9 mouse cellular contexts compared by ENCODE assay signal in the genomic region with DNA sequence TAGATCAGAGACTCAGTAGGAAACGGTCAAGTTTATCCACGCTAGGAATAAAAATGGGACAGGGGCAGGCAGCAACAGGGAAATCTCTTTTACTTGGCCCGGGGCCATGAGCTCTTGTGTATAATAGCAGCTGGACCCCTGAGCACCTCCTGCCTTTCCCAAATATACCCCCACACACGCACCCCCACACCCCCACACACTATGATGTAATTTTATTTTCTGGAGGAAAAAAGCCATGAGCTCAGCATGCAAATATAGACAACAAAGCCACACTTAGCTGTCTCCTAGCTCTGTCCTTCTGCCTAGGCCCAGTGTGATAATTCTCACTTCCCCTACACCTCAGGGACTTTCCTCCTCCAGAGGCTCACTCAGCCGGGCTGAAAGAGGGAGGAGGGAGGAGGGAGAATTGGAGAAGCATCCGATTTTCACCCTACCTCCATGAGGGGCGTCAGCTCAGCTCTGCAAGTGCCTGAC. TPM values are rescaled to one million over a fixed set of nuclear protein-coding genes. Genes with fewer than 3 reads are reported as not detected.
DNase-seq lines count a peak whose midpoint lies in the region; ATAC-seq and TF ChIP-seq lines count a peak whose summit lies in the region.
"Had no signal": no experiment of that assay in that cellular context is flagged by ENCODE, and none has a peak within 500 bp of the region (broad histone marks: within the 10 kb centered on the region; RNA-seq: fewer than 3 reads in every experiment).

No protein-coding gene starts in this region.

- peak; percentile 9; the same call in 1 of the 2 replicates for ATAC-seq in lung, embryonic 14.5 days (ENCODE audit: insufficient read depth)
- ATAC-seq in heart, embryonic 11.5 days (replicated peaks; ENCODE audit: insufficient number of reproducible peaks, low FRiP score, low TSS enrichment) = no peak
- no peak for ATAC-seq in limb, embryonic 12.5 days (ENCODE audit: insufficient number of reproducible peaks, insufficient read depth, low FRiP score, low TSS enrichment, low read depth)

- peak overlapping the region; percentile 63 for H3K4me2 ChIP-seq in lung, embryonic 14.5 days
- peak overlapping the region; percentile 78 for H3K4me2 ChIP-seq in heart, embryonic 11.5 days
- peak overlapping the region; percentile 76 for H3K4me2 ChIP-seq in limb, embryonic 12.5 days

- TF ChIP-seq CTCF in lung, embryonic 14.5 days (IDR thresholded peaks at IDR 0.05; ENCODE audit: low read depth) = no peak
- TF ChIP-seq CTCF in olfactory bulb, adult 2 months (IDR thresholded peaks at IDR 0.05; ENCODE audit: insufficient read depth, low read depth, low read length) = no peak

- H3K36me3 ChIP-seq in lung, embryonic 14.5 days (ENCODE audit: insufficient read depth) = peaks cover 4% of the 10 kb centered on the region; the same call in 1 of the 2 replicates
- no peaks in the 10 kb centered on the region for H3K36me3 ChIP-seq in heart, embryonic 11.5 days (ENCODE audit: control insufficient read depth, insufficient read depth, low read length)
- peaks cover 7% of the 10 kb centered on the region; the same call in 1 of the 2 replicates for H3K36me3 ChIP-seq in limb, embryonic 12.5 days

- peak; percentile 71 for DNase-seq in lung, embryonic 14.5 days
- DNase-seq in lung, postnatal 36 days = no peak
- DNase-seq in cerebellum, adult 9-11 months = peak; percentile 80
- no peak for DNase-seq in adrenal gland, postnatal 10 days
- no peak for DNase-seq in gastrocnemius, postnatal 10 days

- no peak for TF ChIP-seq POLR2A in olfactory bulb, adult 2 months (IDR thresholded peaks at IDR 0.05; ENCODE audit: insufficient read depth, low read depth, low read length)

- H3K9ac ChIP-seq in lung, embryonic 14.5 days = peak overlapping the region; percentile 87
- peak overlapping the region; percentile 91; the same call in 1 of the 2 replicates for H3K9ac ChIP-seq in heart, embryonic 11.5 days (ENCODE audit: low read depth, low read length)
- H3K9ac ChIP-seq in limb, embryonic 12.5 days (replicated peaks) = no peak overlapping the region; the same call in 1 of the 2 replicates

- H3K4me3 ChIP-seq in lung, embryonic 14.5 days (ENCODE audit: low read depth, low read length) = peak overlapping the region; percentile 78
- peak overlapping the region; percentile 82; the same call in 1 of the 2 replicates for H3K4me3 ChIP-seq in heart, embryonic 11.5 days (ENCODE audit: low read depth, low read length)
- peak overlapping the region; percentile 64; the same call in 1 of the 2 replicates for H3K4me3 ChIP-seq in limb, embryonic 12.5 days (replicated peaks)
- H3K4me3 ChIP-seq in olfactory bulb, adult 2 months (ENCODE audit: insufficient read depth, low read depth, low read length) = peak overlapping the region; percentile 37; the same call in 1 of the 2 replicates

- H3K4me1 ChIP-seq in lung, embryonic 14.5 days (ENCODE audit: insufficient read depth) = peaks cover 44% of the 10 kb centered on the region
- peaks cover 45% of the 10 kb centered on the region for H3K4me1 ChIP-seq in heart, embryonic 11.5 days (ENCODE audit: control insufficient read depth, insufficient read depth, low read length)
- H3K4me1 ChIP-seq in limb, embryonic 12.5 days (replicated peaks) = peaks cover 49% of the 10 kb centered on the region
- peaks cover 36% of the 10 kb centered on the region for H3K4me1 ChIP-seq in olfactory bulb, adult 2 months (ENCODE audit: control insufficient read depth, insufficient read depth, low read length)

- peak overlapping the region; percentile 92 for H3K27ac ChIP-seq in lung, embryonic 14.5 days (ENCODE audit: low read depth)
- H3K27ac ChIP-seq in heart, embryonic 11.5 days (ENCODE audit: low read depth, low read length) = peak overlapping the region; percentile 87
- peak overlapping the region; percentile 83 for H3K27ac ChIP-seq in limb, embryonic 12.5 days
- peak overlapping the region; percentile 90 for H3K27ac ChIP-seq in olfactory bulb, adult 2 months (ENCODE audit: insufficient read depth, low read depth, low read length)

- no peaks in the 10 kb centered on the region for H3K27me3 ChIP-seq in lung, embryonic 14.5 days (ENCODE audit: insufficient read depth, low read length)
- no peaks in the 10 kb centered on the region for H3K27me3 ChIP-seq in heart, embryonic 11.5 days (ENCODE audit: control insufficient read depth, insufficient read depth, low read length)
- H3K27me3 ChIP-seq in limb, embryonic 12.5 days = no peaks in the 10 kb centered on the region

- 10% methylated on average over 7 of the region's 7 CpGs for WGBS in lung, embryonic 14.5 days
- 22% methylated on average over 7 of the region's 7 CpGs for WGBS in heart, embryonic 11.5 days (ENCODE audit: insufficient replicate concordance)
- WGBS in limb, embryonic 12.5 days = 25% methylated on average over 7 of the region's 7 CpGs
- 10% methylated on average over 7 of the region's 7 CpGs for WGBS in olfactory bulb, adult 2 months

- no peaks in the 10 kb centered on the region for H3K9me3 ChIP-seq in lung, embryonic 14.5 days (ENCODE audit: low read depth, low read length)
- H3K9me3 ChIP-seq in heart, embryonic 11.5 days (replicated peaks; ENCODE audit: control insufficient read depth, low read length) = no peaks in the 10 kb centered on the region
- no peaks in the 10 kb centered on the region for H3K9me3 ChIP-seq in limb, embryonic 12.5 days

RNA-seq across cellular contexts. Expression of gene Pea15a, which starts 0.5 kb away (rescaled TPM):
- 128 and 140 TPM in 2 replicates for polyA plus RNA-seq in lung, embryonic 14.5 days (2014; fragmentation: Nextera tagmentation; extraction: Ambion mirVana)
- polyA plus RNA-seq in heart, embryonic 11.5 days (2014; fragmentation: Nextera tagmentation; extraction: Ambion mirVana) = 121 and 147 TPM in 2 replicates
- polyA plus RNA-seq in limb, embryonic 12.5 days (2016; fragmentation: Nextera tagmentation; extraction: Ambion mirVana) = 69.5 and 76.5 TPM in 2 replicates
- 189 TPM in 1 of 2 replicates, not detected in the other for polyA plus RNA-seq in olfactory bulb, adult 2 months (2012; ENCODE audit: insufficient read depth, insufficient read length, low replicate concordance, missing spikeins)
- 10 to 100 TPM; 65.7 to 80.4 TPM for total RNA-seq in adrenal gland, postnatal 10 days (2021)
- total RNA-seq in gastrocnemius, postnatal 10 days (2021) = 10 to 100 TPM; 72.5 to 82.1 TPM

RNA-seq across cellular contexts. Expression of gene Casq1, which starts 12.5 kb away (rescaled TPM):
- 5.0 and 5.9 TPM in 2 replicates for polyA plus RNA-seq in lung, embryonic 14.5 days (2014; fragmentation: Nextera tagmentation; extraction: Ambion mirVana)
- polyA plus RNA-seq in heart, embryonic 11.5 days (2014; fragmentation: Nextera tagmentation; extraction: Ambion mirVana) = 205 and 230 TPM in 2 replicates
- polyA plus RNA-seq in limb, embryonic 12.5 days (2016; fragmentation: Nextera tagmentation; extraction: Ambion mirVana) = 2.9 and 4.1 TPM in 2 replicates
- polyA plus RNA-seq in olfactory bulb, adult 2 months (2012; ENCODE audit: insufficient read depth, insufficient read length, low replicate concordance, missing spikeins) = not detected in 2 replicates
- total RNA-seq in adrenal gland, postnatal 10 days (2021) = 100 to 1,000 TPM in 1 of 2 experiments, 10 to 100 TPM in 1; 63.5 to 189 TPM
- 1,000 to 10,000 TPM; 4,961 to 5,359 TPM for total RNA-seq in gastrocnemius, postnatal 10 days (2021)

RNA-seq across cellular contexts. Expression of gene Atp1a4, which starts 51.1 kb away (rescaled TPM):
- polyA plus RNA-seq in lung, embryonic 14.5 days (2014; fragmentation: Nextera tagmentation; extraction: Ambion mirVana) = not detected in 2 replicates
- polyA plus RNA-seq in heart, embryonic 11.5 days (2014; fragmentation: Nextera tagmentation; extraction: Ambion mirVana) = 0.31 and 0.35 TPM in 2 replicates
- not detected in 2 replicates for polyA plus RNA-seq in limb, embryonic 12.5 days (2016; fragmentation: Nextera tagmentation; extraction: Ambion mirVana)
- polyA plus RNA-seq in olfactory bulb, adult 2 months (2012; ENCODE audit: insufficient read depth, insufficient read length, low replicate concordance, missing spikeins) = not detected in 2 replicates
- under 1 TPM; 0.24 to 0.30 TPM for total RNA-seq in adrenal gland, postnatal 10 days (2021)
- total RNA-seq in gastrocnemius, postnatal 10 days (2021) = under 1 TPM; 0.61 to 0.66 TPM
- total RNA-seq: left cerebral cortex, postnatal 10 days had no signal

RNA-seq across cellular contexts. Expression of gene Igsf8, which starts 54.3 kb away (rescaled TPM):
- polyA plus RNA-seq in lung, embryonic 14.5 days (2014; fragmentation: Nextera tagmentation; extraction: Ambion mirVana) = 38.6 and 47.8 TPM in 2 replicates
- 22.8 and 24.0 TPM in 2 replicates for polyA plus RNA-seq in heart, embryonic 11.5 days (2014; fragmentation: Nextera tagmentation; extraction: Ambion mirVana)
- 44.1 and 45.9 TPM in 2 replicates for polyA plus RNA-seq in limb, embryonic 12.5 days (2016; fragmentation: Nextera tagmentation; extraction: Ambion mirVana)
- not detected in 2 replicates for polyA plus RNA-seq in olfactory bulb, adult 2 months (2012; ENCODE audit: insufficient read depth, insufficient read length, low replicate concordance, missing spikeins)
- 10 to 100 TPM; 26.5 to 32.3 TPM for total RNA-seq in adrenal gland, postnatal 10 days (2021)
- total RNA-seq in gastrocnemius, postnatal 10 days (2021) = 10 to 100 TPM; 15.4 to 19.1 TPM

RNA-seq across cellular contexts. Expression of gene Dcaf8, which starts 59.3 kb away (rescaled TPM):
- 108 and 111 TPM in 2 replicates for polyA plus RNA-seq in lung, embryonic 14.5 days (2014; fragmentation: Nextera tagmentation; extraction: Ambion mirVana)
- polyA plus RNA-seq in heart, embryonic 11.5 days (2014; fragmentation: Nextera tagmentation; extraction: Ambion mirVana) = 85.4 and 105 TPM in 2 replicates
- 179 TPM in 2 replicates for polyA plus RNA-seq in limb, embryonic 12.5 days (2016; fragmentation: Nextera tagmentation; extraction: Ambion mirVana)
- polyA plus RNA-seq in olfactory bulb, adult 2 months (2012; ENCODE audit: insufficient read depth, insufficient read length, low replicate concordance, missing spikeins) = 96.2 TPM in 1 of 2 replicates, not detected in the other
- 100 to 1,000 TPM; 114 to 153 TPM for total RNA-seq in adrenal gland, postnatal 10 days (2021)
- total RNA-seq in gastrocnemius, postnatal 10 days (2021) = 100 to 1,000 TPM; 132 to 146 TPM

Comparison
In these comparisons a context has a peak if more than half of its experiments do, and no peak if none do; other contexts are left out.
1. DNase-seq: peak in lung, embryonic 14.5 days (single experiment) and cerebellum, adult 9-11 months (single experiment); none in lung, postnatal 36 days (single experiment), adrenal gland, postnatal 10 days (single experiment) and gastrocnemius, postnatal 10 days (single experiment).
2. RNA of gene Casq1, which starts 12.5 kb away (polyA plus RNA-seq): 205 to 230 TPM in heart, embryonic 11.5 days; 5.0 to 5.9 TPM in lung, embryonic 14.5 days, 2.9 to 4.1 TPM in limb, embryonic 12.5 days and not detected in olfactory bulb, adult 2 months; every median in the first group is over 10 times any median in the second.
3. Peak in every context shown above with its lines, with median percentiles within 50 percentile points of each other: H3K27ac ChIP-seq, H3K4me2 ChIP-seq and H3K4me3 ChIP-seq.